Mouse (Mus musculus) midbrain, postnatal 0 days (tissue): ENCODE measurements around the gene Lin54. TPM values are rescaled to one million over a fixed set of nuclear protein-coding genes. Genes with fewer than 3 reads are reported as not detected.

Experiments
- ATAC-seq: fragments of 200-750 bp; cut with Nextera tagmentation; 2 replicates; pipeline ENCODE4 v1.8.0; 2017; ENCODE audit warnings: moderate number of reproducible peaks, mild to moderate bottlenecking, moderate TSS enrichment, moderate library complexity; ENCODE audit not compliant: low FRiP score
- DNase-seq: peaks from one replicate; pipeline ENCODE4 v3.0.0-alpha.2; 2015; ENCODE audit warnings: low spot score
- H3K27ac ChIP-seq: fragments of 300-500 bp; sonication (generic); 2 replicates; pipeline ENCODE4 v1.5.1; 2014; ENCODE audit warnings: low read depth, mild to moderate bottlenecking, low read length, mixed read lengths
- H3K27me3 ChIP-seq: fragments of 300-500 bp; sonication (generic); 2 replicates; pipeline ENCODE4 v1.6.1; 2014; ENCODE audit warnings: low read length, control low read depth, mixed read lengths; ENCODE audit not compliant: insufficient read depth
- H3K36me3 ChIP-seq: fragments of 300-500 bp; sonication (generic); 2 replicates; pipeline ENCODE4 v1.6.1; 2014; ENCODE audit warnings: low read length, control low read depth, mixed read lengths; ENCODE audit not compliant: insufficient read depth
- H3K4me1 ChIP-seq: fragments of 300-500 bp; sonication (generic); 2 replicates; pipeline ENCODE4 v1.6.1; 2014; ENCODE audit warnings: mild to moderate bottlenecking, control low read depth, antibody characterized with exemption, low read length, mixed read lengths; ENCODE audit not compliant: insufficient read depth
- H3K4me2 ChIP-seq: fragments of 300-500 bp; sonication (generic); 2 replicates; pipeline ENCODE4 v1.6.1; 2014; ENCODE audit warnings: low read depth, mild to moderate bottlenecking, low read length, mixed read lengths; ENCODE audit not compliant: poor library complexity, severe bottlenecking
- H3K4me3 ChIP-seq: fragments of 300-500 bp; sonication (generic); 2 replicates; pipeline ENCODE4 v1.5.1; 2014; ENCODE audit warnings: low read depth, mild to moderate bottlenecking, low read length, moderate library complexity
- H3K9ac ChIP-seq: fragments of 300-500 bp; sonication (generic); replicated peaks from 2 replicates; pipeline ENCODE4 v1.6.1; 2014; ENCODE audit warnings: mild to moderate bottlenecking, low read length, moderate library complexity, mixed read lengths; ENCODE audit not compliant: poor library complexity, severe bottlenecking
- H3K9me3 ChIP-seq: fragments of 300-500 bp; sonication (generic); 2 replicates; pipeline ENCODE4 v1.6.1; 2016; ENCODE audit warnings: low read length, control low read depth
- CTCF ChIP-seq: IDR thresholded peaks from 2 replicates; pipeline ENCODE4 v1.5.1; 2016; ENCODE audit warnings: antibody characterized with exemption, mild to moderate bottlenecking
- WGBS: fragments of 180-500 bp; shearing (Covaris S2); extraction: QIAGEN DNeasy Blood & Tissue Kit; methylation state at CpG from one replicate; pipeline ENCODE4 v1.1.7; 2014; 5-methylcytosine and 5-hydroxymethylcytosine counted together
- polyA plus RNA-seq: library from polyadenylated mRNA; unstranded; fragments of >200 nt; fragmentation: Nextera tagmentation; extraction: Ambion mirVana; gene quantifications from 2 replicates; pipeline ENCODE4 v1.2.1, GENCODE M21; 2015
- total RNA-seq: library from RNA; depleted of rRNA; stranded (reverse); fragments of >200 nt; gene quantifications from 2 replicates; pipeline ENCODE4 v1.2.3, GENCODE M21; 2014

The Lin54 gene
- total and polyA plus RNA-seq, 2 experiments from 2014 or later, result 6.3 to 11.4 TPM

DNA sequence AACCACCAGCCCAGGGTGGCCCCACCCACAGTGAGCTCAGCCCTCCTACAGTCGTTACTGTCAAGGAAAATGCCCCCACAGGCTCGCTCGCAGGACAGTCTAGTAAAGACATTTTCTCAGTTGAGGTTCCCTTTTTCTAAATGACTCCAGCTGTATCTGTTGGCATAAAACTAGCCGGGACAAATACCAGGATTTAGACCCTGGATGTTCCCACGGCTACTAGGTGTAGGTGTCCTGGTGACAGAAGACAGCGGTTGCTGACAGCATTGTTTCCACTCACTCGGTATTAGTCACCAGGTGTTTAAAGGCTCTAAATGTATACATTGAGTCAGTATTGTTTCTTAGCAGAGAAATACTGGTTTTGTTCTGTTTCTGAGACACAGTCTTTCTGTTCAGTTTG, 35.4 kb upstream of the Lin54 start:
- TF ChIP-seq CTCF, result no peak
- H3K9me3 ChIP-seq, result no peaks in the 10 kb centered on the region
- no peak overlapping the region for H3K4me2 ChIP-seq
- H3K9ac ChIP-seq, result no peak overlapping the region
- 75% methylated on average over 7 of the region's 7 CpGs for WGBS
- H3K36me3 ChIP-seq, result peaks cover 41% of the 10 kb centered on the region
- H3K27ac ChIP-seq, result no peak overlapping the region
- DNase-seq (no peak), ATAC-seq (no peak)
- H3K4me1 ChIP-seq, result no peaks in the 10 kb centered on the region
- H3K27me3 ChIP-seq, result no peaks in the 10 kb centered on the region
- no peak overlapping the region for H3K4me3 ChIP-seq

DNA sequence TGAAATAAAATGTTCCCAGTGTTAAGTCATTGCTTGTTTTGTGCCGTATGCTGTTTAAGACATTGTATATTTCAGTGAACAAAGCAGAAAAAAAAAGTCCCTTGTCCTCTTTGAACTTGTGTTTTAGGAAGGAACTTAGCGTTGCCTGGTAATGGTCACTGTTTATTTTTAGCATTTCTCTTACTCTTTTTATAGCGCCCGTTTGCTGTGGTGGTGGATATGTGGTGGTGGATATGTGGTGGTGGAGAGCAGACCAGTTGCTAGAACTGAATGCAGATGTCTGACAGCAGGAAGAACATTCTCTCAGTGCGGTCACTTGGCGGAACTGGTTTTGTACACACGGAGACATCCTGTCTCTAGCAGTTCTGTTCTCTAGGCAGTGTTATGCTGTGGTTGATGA, 25.7 kb upstream of the Lin54 start:
- Histone ChIP-seq H3K4me2 (no peak overlapping the region), H3K9ac (no peak overlapping the region), H3K27ac (no peak overlapping the region), H3K4me1 (no peaks in the 10 kb centered on the region), H3K9me3 (no peaks in the 10 kb centered on the region), H3K4me3 (no peak overlapping the region), H3K27me3 (no peaks in the 10 kb centered on the region), H3K36me3 (peaks cover 22% of the 10 kb centered on the region)
- DNase-seq (no peak), ATAC-seq (no peak)
- no peak for TF ChIP-seq CTCF
- 86% methylated on average over 7 of the region's 7 CpGs for WGBS

DNA sequence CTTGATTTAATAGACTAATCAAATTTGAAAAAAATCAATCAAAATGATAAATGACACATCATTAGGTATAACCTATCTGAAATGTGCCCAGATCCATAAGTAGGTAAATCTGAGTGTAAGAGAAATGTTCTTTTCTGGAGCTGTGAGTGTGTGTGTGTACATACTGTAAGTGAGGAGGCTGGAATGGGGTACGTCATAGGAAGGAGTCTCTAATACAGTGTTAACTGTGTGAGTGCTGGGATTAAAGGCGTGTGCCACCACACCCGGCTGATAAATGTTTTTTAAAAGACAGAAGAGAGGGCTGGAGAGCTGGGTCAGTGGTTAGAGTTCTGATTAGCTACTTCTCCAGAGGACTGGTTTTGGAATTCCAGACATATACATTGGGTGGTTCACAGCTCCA, 25.2 kb upstream of the Lin54 start:
- ATAC-seq (no peak), DNase-seq (no peak)
- Histone ChIP-seq H3K36me3 (peaks cover 17% of the 10 kb centered on the region), H3K4me1 (no peaks in the 10 kb centered on the region), H3K4me2 (no peak overlapping the region), H3K4me3 (no peak overlapping the region), H3K27me3 (no peaks in the 10 kb centered on the region), H3K27ac (no peak overlapping the region), H3K9me3 (no peaks in the 10 kb centered on the region), H3K9ac (no peak overlapping the region)
- 81% methylated on average over 3 of the region's 3 CpGs for WGBS
- no peak for TF ChIP-seq CTCF

DNA sequence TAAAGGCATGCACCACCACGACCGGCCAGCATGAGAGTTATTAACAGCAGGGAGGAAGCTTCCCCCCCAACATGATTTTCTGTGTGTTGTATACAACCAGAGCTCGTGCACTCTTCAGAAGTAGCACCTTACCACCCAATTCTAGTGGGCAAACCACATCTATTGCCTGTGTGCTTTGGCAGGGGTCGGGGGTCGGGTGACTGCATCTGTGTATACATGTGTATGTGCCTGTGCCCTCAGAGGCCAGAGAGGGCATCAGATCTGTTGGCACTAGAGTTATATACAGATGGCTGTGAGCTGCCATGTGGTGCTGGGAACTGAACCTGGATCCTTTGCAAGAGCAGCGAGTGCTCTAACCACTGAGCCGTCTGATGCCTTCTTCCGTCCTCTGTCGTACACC, 24.5 kb upstream of the Lin54 start:
- WGBS, result 97% methylated on average over 9 of the region's 9 CpGs
- Histone ChIP-seq H3K4me1 (0 out of 2 replicates have a peak, but pooled peaks cover 1% of the 10 kb centered on the region), H3K9me3 (no peaks in the 10 kb centered on the region), H3K27ac (no peak overlapping the region), H3K36me3 (peaks cover 10% of the 10 kb centered on the region), H3K4me3 (no peak overlapping the region), H3K27me3 (no peaks in the 10 kb centered on the region), H3K9ac (no peak overlapping the region), H3K4me2 (no peak overlapping the region)
- no peak for TF ChIP-seq CTCF
- ATAC-seq (no peak), DNase-seq (no peak)

DNA sequence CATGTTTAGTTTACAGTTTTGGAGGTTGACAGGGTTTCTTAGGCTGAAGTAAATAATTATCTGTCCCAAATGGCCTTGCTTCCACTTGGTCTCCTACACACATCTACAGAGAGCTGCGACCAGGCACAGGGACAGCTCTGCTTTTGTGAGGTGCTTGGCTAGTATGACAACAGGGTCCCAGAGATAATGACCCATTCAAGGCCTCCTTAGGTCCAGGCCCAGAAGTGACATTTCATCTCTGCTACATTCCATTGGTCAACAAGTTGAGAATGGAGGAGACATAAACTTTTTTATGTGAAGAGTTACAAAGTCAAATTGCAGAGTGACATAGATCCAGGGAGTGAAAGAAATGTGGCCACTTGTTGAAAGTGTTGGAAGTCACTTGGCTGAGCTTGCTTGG, 22.9 kb upstream of the Lin54 start:
- no peak overlapping the region for H3K4me3 ChIP-seq
- no peaks in the 10 kb centered on the region for H3K9me3 ChIP-seq
- no peak for TF ChIP-seq CTCF
- 91% methylated on average over 1 of the region's 1 CpGs for WGBS
- DNase-seq, result no peak
- H3K27ac ChIP-seq, result no peak overlapping the region
- no peaks in the 10 kb centered on the region for H3K36me3 ChIP-seq
- H3K4me2 ChIP-seq, result no peak overlapping the region
- no peaks in the 10 kb centered on the region for H3K27me3 ChIP-seq
- no peak for ATAC-seq
- no peak overlapping the region for H3K9ac ChIP-seq
- peaks cover 4% of the 10 kb centered on the region; the same call in 1 of the 2 replicates for H3K4me1 ChIP-seq

DNA sequence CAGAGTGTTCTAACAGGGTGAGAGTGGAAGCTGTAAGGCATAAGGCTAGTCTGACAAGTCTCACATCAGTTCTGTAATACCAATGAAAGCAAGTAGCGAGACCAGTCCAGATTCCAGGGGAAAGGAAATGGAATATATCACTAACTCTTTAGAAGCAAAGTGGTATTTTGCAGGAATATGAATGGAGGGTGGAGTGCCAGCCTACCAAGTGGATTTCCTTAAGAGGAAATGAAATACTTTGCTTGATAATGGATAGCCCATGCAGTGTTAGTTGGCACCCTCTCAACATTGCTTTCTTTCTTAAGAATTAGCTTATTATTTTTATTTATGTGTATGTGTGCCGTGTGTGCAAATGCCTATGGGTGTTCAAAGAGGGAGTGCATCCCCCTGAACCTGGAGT, 19.8 kb upstream of the Lin54 start:
- WGBS, result 82% methylated on average over 2 of the region's 2 CpGs
- H3K9ac ChIP-seq, result no peak overlapping the region
- ATAC-seq, result no peak

More for the DNA sequence above, 19.8 kb upstream of the Lin54 start:
- H3K27ac ChIP-seq, result no peak overlapping the region
- peaks cover 4% of the 10 kb centered on the region; the same call in 1 of the 2 replicates for H3K4me1 ChIP-seq
- no peak overlapping the region for H3K4me2 ChIP-seq
- no peak overlapping the region for H3K4me3 ChIP-seq
- no peak for TF ChIP-seq CTCF
- no peaks in the 10 kb centered on the region for H3K9me3 ChIP-seq
- H3K27me3 ChIP-seq, result no peaks in the 10 kb centered on the region; the same call in 1 of the 2 replicates
- no peak for DNase-seq
- H3K36me3 ChIP-seq, result no peaks in the 10 kb centered on the region
